Mouse (Mus musculus): Measurements from ENCODE around the gene Zfp975. TPM values are rescaled to one million over a fixed set of nuclear protein-coding genes. Genes with fewer than 3 reads are reported as not detected.
A peak's percentile ranks its signal among the peaks of the same experiment; 100 is the strongest.
"Not testable (repeated sequence)": the region's sequence is repeated elsewhere in the genome, so short reads cannot be mapped to it uniquely, and the experiment has no call there.

Gene Zfp975
- polyA plus RNA-seq, 1 experiment from 2014 or later = 5.1 TPM

- not testable (repeated sequence) for H3K36me3 ChIP-seq (ENCODE audit: insufficient read depth, low read length); ATAC-seq (replicated peaks; ENCODE audit: low FRiP score, low read depth); H3K27me3 ChIP-seq (ENCODE audit: insufficient read depth, low read length); H3K4me2 ChIP-seq (ENCODE audit: low read length); H3K9me3 ChIP-seq (replicated peaks; ENCODE audit: low read length); H3K4me3 ChIP-seq (replicated peaks; ENCODE audit: low read depth, low read length); H3K4me1 ChIP-seq (replicated peaks; ENCODE audit: insufficient read depth, low read length); H3K9ac ChIP-seq (ENCODE audit: low read depth, low read length); H3K27ac ChIP-seq; DNase-seq (ENCODE audit: low spot score)
- peak; percentile 16; the same call in 1 of the 2 replicates for TF ChIP-seq CTCF (IDR thresholded peaks at IDR 0.05; ENCODE audit: low read depth)
- 76% methylated on average over 4 of the region's 5 CpGs for WGBS
These were observed 32.4 kb downstream of the Zfp975 start for GRCm38 (mm10) chr7:42660140-42660539.

GRCm38 (mm10) chr7:42655211-42655610 lies 37.3 kb downstream of the Zfp975 start:
- DNase-seq (ENCODE audit: low spot score); H3K4me2 ChIP-seq (ENCODE audit: low read length); H3K9me3 ChIP-seq (replicated peaks; ENCODE audit: low read length); H3K4me1 ChIP-seq (replicated peaks; ENCODE audit: insufficient read depth, low read length); ATAC-seq (replicated peaks; ENCODE audit: low FRiP score, low read depth); H3K4me3 ChIP-seq (replicated peaks; ENCODE audit: low read depth, low read length); H3K9ac ChIP-seq (ENCODE audit: low read depth, low read length); H3K36me3 ChIP-seq (ENCODE audit: insufficient read depth, low read length); H3K27ac ChIP-seq; H3K27me3 ChIP-seq (ENCODE audit: insufficient read depth, low read length): not testable (repeated sequence)
- 79% methylated on average over 2 of the region's 2 CpGs for WGBS

GRCm38 (mm10) chr7:42643120-42643620 lies 49.4 kb downstream of the Zfp975 start:
- not testable (repeated sequence) for H3K9ac ChIP-seq (ENCODE audit: low read depth, low read length); ATAC-seq (replicated peaks; ENCODE audit: low FRiP score, low read depth); H3K27ac ChIP-seq; H3K36me3 ChIP-seq (ENCODE audit: insufficient read depth, low read length); H3K27me3 ChIP-seq (ENCODE audit: insufficient read depth, low read length); H3K9me3 ChIP-seq (replicated peaks; ENCODE audit: low read length); DNase-seq (ENCODE audit: low spot score); H3K4me1 ChIP-seq (replicated peaks; ENCODE audit: insufficient read depth, low read length)
- H3K4me2 ChIP-seq (ENCODE audit: low read length) = peak overlapping the region; percentile 60
- H3K4me3 ChIP-seq (replicated peaks; ENCODE audit: low read depth, low read length) = peak overlapping the region; percentile 45
- 22% methylated on average over 3 of the region's 3 CpGs for WGBS

- not testable (repeated sequence) for H3K4me1 ChIP-seq (replicated peaks; ENCODE audit: insufficient read depth, low read length); H3K27me3 ChIP-seq (ENCODE audit: insufficient read depth, low read length); H3K36me3 ChIP-seq (ENCODE audit: insufficient read depth, low read length); H3K9me3 ChIP-seq (replicated peaks; ENCODE audit: low read length); H3K27ac ChIP-seq
- DNase-seq (ENCODE audit: low spot score) (peak; percentile 78), ATAC-seq (replicated peaks; ENCODE audit: low FRiP score, low read depth) (peak; percentile 95)
- peak within 1 kb of the TSS; percentile 49; the same call in 1 of the 2 replicates for H3K9ac ChIP-seq (ENCODE audit: low read depth, low read length)
- peak within 1 kb of the TSS; percentile 60 for H3K4me2 ChIP-seq (ENCODE audit: low read length)
- 2% methylated on average over 25 of the region's 25 CpGs for whole genome bisulfite sequencing
- peak within 1 kb of the TSS; percentile 45 for H3K4me3 ChIP-seq (replicated peaks; ENCODE audit: low read depth, low read length)
These were observed 50.1 kb downstream of the Zfp975 start, which contains the start of gene Zfp976 for GRCm38 (mm10) chr7:42642152-42643115. Gene Zfp976, minus strand, starts transcription at chr7:42642588.

- not testable (repeated sequence) for DNase-seq (ENCODE audit: low spot score); H3K4me1 ChIP-seq (replicated peaks; ENCODE audit: insufficient read depth, low read length); H3K9me3 ChIP-seq (replicated peaks; ENCODE audit: low read length); H3K36me3 ChIP-seq (ENCODE audit: insufficient read depth, low read length); H3K4me2 ChIP-seq (ENCODE audit: low read length); ATAC-seq (replicated peaks; ENCODE audit: low FRiP score, low read depth); H3K27me3 ChIP-seq (ENCODE audit: insufficient read depth, low read length); H3K4me3 ChIP-seq (replicated peaks; ENCODE audit: low read depth, low read length); H3K27ac ChIP-seq; H3K9ac ChIP-seq (ENCODE audit: low read depth, low read length)
These were observed 61.5 kb downstream of the Zfp975 start for GRCm38 (mm10) chr7:42631031-42631430.

Other genes with a start within 250 kb of the Zfp975 start
- gene 4933421I07Rik, start 244.6 kb downstream of the Zfp975 start, polyA plus RNA-seq (2015; fragmentation: Nextera tagmentation; extraction: Ambion mirVana) = not detected in 2 replicates
- 6.4 and 6.9 TPM in 2 replicates for gene Zfp141, start 187.0 kb downstream of the Zfp975 start, polyA plus RNA-seq (2015; fragmentation: Nextera tagmentation; extraction: Ambion mirVana)
- 4.3 TPM in 1 of 2 replicates, not detected in the other for gene Gm21028, start 114.2 kb downstream of the Zfp975 start, polyA plus RNA-seq (2015; fragmentation: Nextera tagmentation; extraction: Ambion mirVana)
- gene Zfp977, start 100.2 kb downstream of the Zfp975 start, polyA plus RNA-seq (2015; fragmentation: Nextera tagmentation; extraction: Ambion mirVana) = 1.1 and 1.4 TPM in 2 replicates
- 2.4 and 2.6 TPM in 2 replicates for gene Zfp976, start 50.2 kb downstream of the Zfp975 start, polyA plus RNA-seq (2015; fragmentation: Nextera tagmentation; extraction: Ambion mirVana)
- not detected in 2 replicates for gene Gm17067, start 34.3 kb upstream of the Zfp975 start, polyA plus RNA-seq (2015; fragmentation: Nextera tagmentation; extraction: Ambion mirVana)
- gene Vmn2r62, start 100.8 kb upstream of the Zfp975 start, polyA plus RNA-seq (2015; fragmentation: Nextera tagmentation; extraction: Ambion mirVana) = not detected in 2 replicates
- gene Gm2381, start 174.5 kb upstream of the Zfp975 start, polyA plus RNA-seq (2015; fragmentation: Nextera tagmentation; extraction: Ambion mirVana) = not detected in 2 replicates
- not detected in 2 replicates for gene Vmn2r63, start 241.1 kb upstream of the Zfp975 start, polyA plus RNA-seq (2015; fragmentation: Nextera tagmentation; extraction: Ambion mirVana)